Mouse (Mus musculus) forebrain, embryonic 11.5 days (tissue): ENCODE data around the gene Agl. TPM values are rescaled to one million over a fixed set of nuclear protein-coding genes. Genes with fewer than 3 reads are reported as not detected.
A peak's percentile ranks its signal among the peaks of the same experiment; 100 is the strongest.

Experiments
- ATAC-seq: fragments of 200-750 bp; cut with Nextera tagmentation; replicated peaks from 2 replicates; pipeline ENCODE4 v1.8.0; 2017; ENCODE audit warnings: moderate TSS enrichment; ENCODE audit not compliant: low FRiP score
- DNase-seq: peaks from one replicate; pipeline ENCODE4 v3.0.0-alpha.2; 2017; ENCODE audit warnings: low spot score
- H3K27ac ChIP-seq: fragments of 300-500 bp; sonication (generic); 2 replicates; pipeline ENCODE4 v1.5.1; 2014; ENCODE audit warnings: low read depth, low read length
- H3K27me3 ChIP-seq: fragments of 300-500 bp; sonication (generic); 2 replicates; pipeline ENCODE4 v1.6.1; 2014; ENCODE audit warnings: mild to moderate bottlenecking, low read length, mixed read lengths; ENCODE audit not compliant: control insufficient read depth, insufficient read depth
- H3K36me3 ChIP-seq: fragments of 300-500 bp; sonication (generic); 2 replicates; pipeline ENCODE4 v1.6.1; 2014; ENCODE audit warnings: mild to moderate bottlenecking, low read length, moderate library complexity, mixed read lengths; ENCODE audit not compliant: control insufficient read depth, insufficient read depth
- H3K4me1 ChIP-seq: fragments of 300-500 bp; sonication (generic); replicated peaks from 2 replicates; pipeline ENCODE4 v1.6.1; 2014; ENCODE audit warnings: low read length, mixed read lengths; ENCODE audit not compliant: control insufficient read depth, insufficient read depth
- H3K4me2 ChIP-seq: fragments of 300-500 bp; sonication (generic); 2 replicates; pipeline ENCODE4 v1.6.1; 2014; ENCODE audit warnings: low read depth, mild to moderate bottlenecking, low read length, moderate library complexity, mixed read lengths; ENCODE audit not compliant: severe bottlenecking
- H3K4me3 ChIP-seq: fragments of 300-500 bp; sonication (generic); 2 replicates; pipeline ENCODE4 v1.5.1; 2014; ENCODE audit warnings: low read depth, low read length
- H3K9ac ChIP-seq: fragments of 300-500 bp; sonication (generic); 2 replicates; pipeline ENCODE4 v1.6.1; 2014; ENCODE audit warnings: low read length
- H3K9me3 ChIP-seq: fragments of 300-500 bp; sonication (generic); 2 replicates; pipeline ENCODE4 v1.6.1; 2016; ENCODE audit warnings: low read length, mixed read lengths; ENCODE audit not compliant: control insufficient read depth
- WGBS: fragments of 180-500 bp; shearing (Covaris S2); extraction: QIAGEN DNeasy Blood & Tissue Kit; methylation state at CpG from one replicate; pipeline ENCODE4 v1.1.7; 2014; 5-methylcytosine and 5-hydroxymethylcytosine counted together
- polyA plus RNA-seq: library from polyadenylated mRNA; unstranded; fragments of >200 nt; fragmentation: Nextera tagmentation; extraction: Ambion mirVana; gene quantifications from 2 replicates; pipeline ENCODE4 v1.2.1, GENCODE M21; 2014

Agl gene
- polyA plus RNA-seq: 14.9 and 17.4 TPM in 2 replicates

DNA sequence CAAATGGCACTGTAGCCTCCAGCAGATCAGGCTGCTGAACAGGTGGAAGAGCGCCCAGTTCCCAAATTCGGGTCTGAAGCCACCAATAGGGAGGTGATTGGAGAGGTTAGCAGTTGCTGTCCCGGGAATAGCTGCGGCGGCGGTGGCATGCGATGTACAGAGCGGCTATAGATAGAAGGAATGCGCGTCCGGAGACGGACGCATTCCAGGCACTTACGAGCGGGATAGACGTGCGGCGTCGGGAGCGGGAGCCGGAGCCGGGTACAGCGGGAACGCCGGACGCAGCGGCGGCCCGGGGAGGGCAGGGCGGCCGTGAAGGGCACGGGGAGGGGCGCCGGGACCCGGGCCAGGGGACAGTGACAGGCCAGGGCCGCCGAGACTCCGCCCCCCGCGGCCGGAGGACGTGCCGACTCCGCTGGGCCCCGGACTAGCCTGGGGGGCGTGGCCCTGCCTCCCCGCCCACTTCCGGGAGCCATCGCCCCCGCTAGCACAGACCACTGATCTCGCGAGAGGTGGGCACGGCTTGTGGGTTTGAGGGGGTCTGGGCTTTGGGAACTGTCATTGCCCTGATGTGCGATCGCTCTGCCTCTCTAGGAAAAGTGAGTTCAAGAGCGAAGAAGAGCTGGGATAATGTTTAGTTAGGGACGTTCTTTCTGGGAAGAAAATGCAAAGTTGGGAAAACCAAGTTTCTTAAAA is at the start of gene Agl:
Gene Agl (minus strand): TSS at position 356 of the 696 bp plus-strand sequence.
- H3K9ac ChIP-seq: peak within 1 kb of the TSS; percentile 72
- peak; percentile 99 for DNase-seq
- H3K4me2 ChIP-seq: peak within 1 kb of the TSS; percentile 47
- H3K27me3 ChIP-seq: no peaks in the 10 kb centered on the region
- no peaks in the 10 kb centered on the region for H3K9me3 ChIP-seq
- under 1% methylated on average over 57 of the region's 57 CpGs for WGBS
- H3K4me1 ChIP-seq: peaks cover 6% of the 10 kb centered on the region; the same call in 1 of the 2 replicates
- no peak within 1 kb of the TSS; the same call in 1 of the 2 replicates for H3K27ac ChIP-seq
- ATAC-seq: peak; percentile 99
- H3K4me3 ChIP-seq: peak within 1 kb of the TSS; percentile 73
- H3K36me3 ChIP-seq: no peaks in the 10 kb centered on the region

DNA sequence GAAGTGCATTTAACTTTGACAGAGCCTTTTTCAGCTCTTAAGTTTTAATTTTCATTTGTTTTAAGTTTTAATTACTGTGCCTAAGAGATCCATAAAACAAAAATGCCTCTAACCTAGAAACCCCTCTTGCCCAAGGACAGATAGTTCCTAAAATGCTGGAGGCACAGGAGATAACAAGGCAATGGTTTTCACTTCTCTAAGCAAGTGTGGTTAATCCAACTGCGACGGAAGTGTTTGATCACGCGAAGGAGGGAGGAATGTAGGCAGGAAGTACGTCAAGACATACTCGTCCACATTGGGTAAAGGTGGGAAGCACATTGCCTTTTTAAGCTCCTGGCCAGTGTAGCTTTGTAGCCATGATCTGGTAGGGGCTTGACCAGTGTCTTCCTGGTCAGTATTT is 49.6 kb upstream of the Agl start:
- H3K36me3 ChIP-seq: no peaks in the 10 kb centered on the region
- H3K9ac ChIP-seq: no peak overlapping the region
- H3K27me3 ChIP-seq: no peaks in the 10 kb centered on the region
- no peaks in the 10 kb centered on the region; the same call in 1 of the 2 replicates for H3K4me1 ChIP-seq
- no peak overlapping the region for H3K27ac ChIP-seq
- H3K4me2 ChIP-seq: no peak overlapping the region
- H3K9me3 ChIP-seq: no peaks in the 10 kb centered on the region
- DNase-seq: no peak
- WGBS: 88% methylated on average over 6 of the region's 6 CpGs
- H3K4me3 ChIP-seq: no peak overlapping the region
- ATAC-seq: no peak

DNA sequence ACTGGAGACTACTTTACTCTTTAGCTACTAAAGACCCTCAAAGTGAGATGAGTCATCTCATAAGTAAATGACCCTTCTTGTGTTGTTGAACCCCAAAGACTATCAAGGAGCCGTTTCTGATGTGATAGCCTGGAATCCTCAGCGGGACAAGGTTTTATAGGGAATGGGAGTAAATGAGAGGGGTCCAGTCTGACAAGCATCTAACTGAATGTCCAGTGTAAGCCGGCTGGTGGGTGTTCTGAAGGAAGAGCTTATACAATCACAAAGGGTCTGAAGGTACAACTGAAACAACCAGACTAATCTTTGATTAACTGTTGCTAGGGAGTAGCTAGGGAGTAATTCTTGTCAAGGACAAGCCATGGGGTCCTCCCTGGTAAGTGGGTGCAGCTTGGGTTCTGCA is 44.5 kb upstream of the Agl start:
- Histone ChIP-seq H3K9me3 (no peaks in the 10 kb centered on the region), H3K36me3 (no peaks in the 10 kb centered on the region), H3K4me1 (no peaks in the 10 kb centered on the region), H3K4me2 (no peak overlapping the region), H3K27me3 (no peaks in the 10 kb centered on the region), H3K4me3 (no peak overlapping the region), H3K9ac (no peak overlapping the region), H3K27ac (no peak overlapping the region)
- 91% methylated on average over 3 of the region's 3 CpGs for WGBS
- no peak for ATAC-seq
- no peak for DNase-seq

DNA sequence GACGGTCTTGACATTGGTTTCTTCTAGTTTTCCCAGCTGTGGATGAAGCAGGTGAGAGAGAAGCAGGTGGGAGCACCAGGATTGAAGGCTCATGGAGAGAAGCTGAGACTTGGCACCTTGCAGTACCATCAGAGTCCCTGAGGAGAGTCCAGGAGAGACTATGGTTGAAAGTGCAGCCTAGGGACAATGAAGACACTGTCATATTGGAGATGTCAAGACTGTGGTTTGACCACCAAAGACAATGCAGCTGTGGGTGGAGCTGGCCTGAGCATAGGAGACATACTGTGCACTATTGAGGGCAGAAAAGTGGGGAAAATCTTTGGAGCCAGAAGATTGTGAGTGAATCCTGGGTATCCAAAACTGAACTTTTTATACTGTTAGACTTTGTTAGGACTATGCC is 42.4 kb upstream of the Agl start:
- H3K27ac ChIP-seq: no peak overlapping the region
- no peaks in the 10 kb centered on the region for H3K9me3 ChIP-seq
- DNase-seq: no peak
- 88% methylated on average over 1 of the region's 1 CpGs for WGBS
- no peak overlapping the region for H3K9ac ChIP-seq
- no peak for ATAC-seq
- H3K4me3 ChIP-seq: no peak overlapping the region
- no peak overlapping the region for H3K4me2 ChIP-seq
- H3K4me1 ChIP-seq: no peaks in the 10 kb centered on the region
- no peaks in the 10 kb centered on the region for H3K36me3 ChIP-seq
- H3K27me3 ChIP-seq: no peaks in the 10 kb centered on the region

DNA sequence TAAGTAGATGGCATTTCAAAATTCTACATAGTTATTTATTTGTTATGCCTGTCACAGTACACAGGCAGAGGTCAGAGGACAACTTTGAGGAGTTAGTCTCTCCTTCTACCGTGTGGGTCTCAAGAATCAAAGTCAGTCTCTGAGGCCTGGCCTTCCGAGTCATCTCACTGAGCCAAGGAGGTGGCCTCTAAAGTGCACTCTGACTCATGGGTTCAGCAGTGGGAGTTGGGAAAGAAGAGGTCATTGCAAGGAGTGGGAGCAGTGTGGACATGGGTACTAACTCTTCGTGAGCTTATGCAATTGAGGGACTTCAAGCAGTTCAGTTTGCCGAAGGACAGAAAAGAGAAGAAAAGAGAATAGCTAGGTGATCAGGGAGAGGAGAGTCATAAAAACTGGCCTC is 41.0 kb upstream of the Agl start:
- DNase-seq: no peak
- WGBS: 83% methylated on average over 4 of the region's 4 CpGs
- no peaks in the 10 kb centered on the region for H3K27me3 ChIP-seq
- H3K4me1 ChIP-seq: no peaks in the 10 kb centered on the region
- H3K36me3 ChIP-seq: no peaks in the 10 kb centered on the region
- no peaks in the 10 kb centered on the region for H3K9me3 ChIP-seq
- no peak overlapping the region for H3K4me3 ChIP-seq
- H3K9ac ChIP-seq: no peak overlapping the region
- H3K27ac ChIP-seq: no peak overlapping the region
- no peak for ATAC-seq
- no peak overlapping the region for H3K4me2 ChIP-seq

DNA sequence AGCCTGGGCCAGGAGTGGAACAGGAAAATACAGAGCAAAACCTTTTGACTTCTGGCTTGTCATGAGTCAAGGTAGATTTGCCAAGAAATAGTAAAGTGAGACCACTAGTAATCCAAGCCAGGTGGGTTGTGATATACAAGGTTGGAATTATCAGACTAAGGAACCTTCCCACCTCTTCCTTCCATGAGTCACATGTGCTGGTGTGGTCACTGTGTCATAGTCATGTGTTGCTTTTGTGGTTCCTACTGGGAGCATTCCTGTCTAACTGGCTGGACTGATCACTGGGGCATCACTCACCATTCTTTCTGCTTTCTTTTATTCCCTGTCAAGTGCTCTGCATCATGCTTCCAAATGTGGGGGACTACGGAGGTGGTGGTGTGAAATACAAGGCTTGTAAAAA is 40.1 kb upstream of the Agl start:
- no peak for DNase-seq
- Histone ChIP-seq H3K9ac (no peak overlapping the region), H3K4me1 (no peaks in the 10 kb centered on the region), H3K9me3 (no peaks in the 10 kb centered on the region), H3K27ac (no peak overlapping the region), H3K27me3 (no peaks in the 10 kb centered on the region), H3K4me3 (no peak overlapping the region), H3K4me2 (no peak overlapping the region), H3K36me3 (no peaks in the 10 kb centered on the region)
- ATAC-seq: no peak
- WGBS: 94% methylated on average over 1 of the region's 1 CpGs

DNA sequence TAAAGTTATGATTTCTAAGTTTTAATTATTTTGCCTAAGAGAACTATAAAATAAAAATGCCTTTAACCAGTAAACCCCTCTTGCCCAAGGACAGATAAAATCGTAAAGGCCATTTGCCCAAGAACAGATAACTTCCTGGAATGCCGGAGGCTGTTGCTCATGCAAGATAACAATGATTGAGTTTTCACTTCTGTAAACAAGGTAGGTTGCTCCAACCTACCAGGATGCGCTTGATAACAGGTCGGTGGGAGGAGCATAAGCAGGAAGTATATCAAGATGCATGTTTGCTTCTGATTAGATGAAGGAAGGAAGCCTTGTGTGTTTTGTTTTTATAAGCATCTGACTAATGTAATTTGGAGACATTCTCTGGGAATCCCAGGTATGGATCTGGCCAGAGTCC is 38.1 kb upstream of the Agl start:
- WGBS: 87% methylated on average over 4 of the region's 4 CpGs
- ATAC-seq (no peak), DNase-seq (no peak)
- H3K9me3 ChIP-seq: no peaks in the 10 kb centered on the region
- H3K4me2 ChIP-seq: no peak overlapping the region
- no peaks in the 10 kb centered on the region for H3K4me1 ChIP-seq
- no peak overlapping the region for H3K4me3 ChIP-seq
- H3K27me3 ChIP-seq: no peaks in the 10 kb centered on the region
- H3K27ac ChIP-seq: no peak overlapping the region
- H3K9ac ChIP-seq: no peak overlapping the region
- H3K36me3 ChIP-seq: no peaks in the 10 kb centered on the region

DNA sequence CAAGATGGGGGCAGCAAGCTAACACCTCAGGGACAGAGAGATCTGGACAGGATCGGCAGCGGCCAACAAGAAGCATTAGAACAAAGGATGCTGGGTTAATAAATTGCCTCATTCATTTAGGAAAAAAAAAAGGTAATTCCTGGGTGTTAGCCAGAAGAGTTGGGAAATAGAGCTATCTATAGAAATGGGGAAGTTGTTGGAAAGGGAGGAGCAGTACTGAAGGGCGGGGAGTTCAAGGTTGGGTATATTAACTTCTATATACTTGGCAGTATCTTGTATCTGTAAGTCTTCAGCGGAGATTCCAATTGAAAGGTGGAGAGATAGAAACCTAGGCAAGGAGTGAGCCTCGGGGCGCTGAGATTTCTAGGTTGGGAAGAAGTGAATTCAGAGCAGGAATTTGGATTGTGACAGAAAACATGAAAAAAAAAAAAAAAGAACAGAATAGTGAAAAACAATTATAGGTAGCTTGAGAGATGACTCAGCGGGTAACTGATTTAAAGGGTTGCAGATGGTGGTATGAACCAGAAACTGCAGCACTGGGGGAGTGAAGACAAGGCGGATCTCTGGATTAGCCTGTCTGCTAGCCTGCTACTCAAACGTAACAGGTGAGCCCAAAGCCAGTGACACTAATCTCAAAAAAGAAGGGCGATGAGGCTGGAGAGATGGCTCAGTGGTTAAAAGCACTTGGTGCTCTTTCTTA is 37.1 kb upstream of the Agl start:
- no peaks in the 10 kb centered on the region for H3K9me3 ChIP-seq
- no peak overlapping the region for H3K27ac ChIP-seq
- H3K4me2 ChIP-seq: no peak overlapping the region
- no peaks in the 10 kb centered on the region for H3K4me1 ChIP-seq
- H3K9ac ChIP-seq: no peak overlapping the region
- H3K4me3 ChIP-seq: no peak overlapping the region
- DNase-seq: no peak
- WGBS: 88% methylated on average over 10 of the region's 10 CpGs
- ATAC-seq: no peak
- no peaks in the 10 kb centered on the region for H3K27me3 ChIP-seq
- no peaks in the 10 kb centered on the region for H3K36me3 ChIP-seq

DNA sequence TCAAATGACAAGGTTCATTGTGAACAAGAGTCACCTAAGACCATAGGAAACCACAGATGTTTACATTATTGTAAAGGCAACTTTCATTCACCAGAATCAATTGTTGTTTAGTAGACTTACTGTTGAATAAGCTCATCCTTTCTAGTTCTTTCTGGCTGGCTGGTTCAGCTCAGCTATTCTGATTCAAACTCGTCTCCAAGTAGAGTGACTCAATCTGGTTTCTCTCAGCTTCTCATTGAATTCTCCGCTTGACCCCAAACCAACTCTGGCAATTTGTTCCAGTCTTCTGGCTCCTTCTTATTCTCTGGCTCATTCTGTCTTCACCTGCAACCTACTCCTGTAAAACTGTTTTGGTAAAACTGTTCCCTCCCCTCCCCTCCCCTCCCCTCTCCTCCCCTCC is 33.3 kb upstream of the Agl start:
- DNase-seq: no peak
- no peak overlapping the region for H3K4me2 ChIP-seq
- no peaks in the 10 kb centered on the region for H3K9me3 ChIP-seq
- no peaks in the 10 kb centered on the region for H3K36me3 ChIP-seq
- H3K4me3 ChIP-seq: no peak overlapping the region
- H3K27me3 ChIP-seq: no peaks in the 10 kb centered on the region
- no peak for ATAC-seq
- no peak overlapping the region for H3K9ac ChIP-seq
- no peak overlapping the region for H3K27ac ChIP-seq
- H3K4me1 ChIP-seq: no peaks in the 10 kb centered on the region
- 82% methylated on average over 2 of the region's 2 CpGs for WGBS
